Mouse (Mus musculus) CH12.LX (cell line): ENCODE measurements around the gene Kidins220. TPM values are rescaled to one million over a fixed set of nuclear protein-coding genes. Genes with fewer than 3 reads are reported as not detected.

Experiments
- DNase-seq: peaks from one replicate; pipeline ENCODE4 v3.0.0-alpha.2; 2013; ENCODE audit errors: extremely low read depth
- H3K27ac ChIP-seq: 2 replicates; pipeline ENCODE4 v1.5.1; 2012; ENCODE audit warnings: low read depth, mild to moderate bottlenecking, control low read depth, moderate library complexity; ENCODE audit not compliant: insufficient read depth
- H3K27me3 ChIP-seq: replicated peaks from 2 replicates; pipeline ENCODE3; 2012; ENCODE audit warnings: inconsistent platforms
- H3K36me3 ChIP-seq, 2 experiments: replicated peaks in 1 of 2; 2 replicates each; pipeline versions ENCODE3 to v1.6.1; 2012; ENCODE audit warnings: inconsistent platforms in 1 of 2, low read length in 1 of 2, mild to moderate bottlenecking in 1 of 2, mixed read lengths in 1 of 2, moderate library complexity in 1 of 2; ENCODE audit not compliant: control insufficient read depth in 1 of 2, insufficient read depth in 1 of 2
- H3K4me1 ChIP-seq, 2 experiments: 2 replicates each; pipeline ENCODE4 v1.6.1; 2012; ENCODE audit warnings: inconsistent platforms in 1 of 2, moderate library complexity in 1 of 2; ENCODE audit not compliant: insufficient read depth in 2 of 2, control insufficient read depth in 1 of 2
- H3K4me2 ChIP-seq: 2 replicates; pipeline ENCODE4 v1.6.1; 2012; ENCODE audit warnings: low read depth, mild to moderate bottlenecking, control low read depth; ENCODE audit not compliant: poor library complexity, insufficient read depth, severe bottlenecking
- H3K4me3 ChIP-seq, 3 experiments: fragments of 150-350 bp in 1 of 3; sonication (generic) in 1 of 3; replicated peaks in 1 of 3; 2 replicates each; pipeline versions ENCODE3 to v1.5.1; 2011 to 2012; ENCODE audit warnings: low read depth in 2 of 3, low read length in 2 of 3, mild to moderate bottlenecking in 2 of 3, moderate library complexity in 2 of 3, control low read depth in 1 of 3, improper control_type of control experiment in 1 of 3, inconsistent platforms in 1 of 3, mixed read lengths in 1 of 3; ENCODE audit not compliant: poor library complexity in 1 of 3
- H3K79me2 ChIP-seq: replicated peaks from 2 replicates; pipeline ENCODE4 v1.6.1; 2012; ENCODE audit warnings: mild to moderate bottlenecking, moderate library complexity; ENCODE audit not compliant: control insufficient read depth, poor library complexity, insufficient read depth, severe bottlenecking; ENCODE audit errors: extremely low read depth
- H3K9ac ChIP-seq: 2 replicates; pipeline ENCODE4 v1.6.1; 2012; ENCODE audit warnings: low read depth, mild to moderate bottlenecking, control low read depth, moderate library complexity; ENCODE audit not compliant: insufficient read depth
- H3K9me3 ChIP-seq: replicated peaks from 2 replicates; pipeline ENCODE3; 2012; ENCODE audit warnings: low read length, inconsistent platforms, mixed read lengths
- BHLHE40 ChIP-seq: IDR thresholded peaks from 2 replicates; pipeline ENCODE4 v1.6.1; 2011; ENCODE audit warnings: mild to moderate bottlenecking, low read depth, low read length, improper control_type of control experiment
- CHD1 ChIP-seq: IDR thresholded peaks from 2 replicates; pipeline ENCODE4 v1.6.1; 2012; ENCODE audit warnings: low read depth, low read length, improper control_type of control experiment, inconsistent platforms
- CHD2 ChIP-seq: IDR thresholded peaks from 2 replicates; pipeline ENCODE4 v1.6.1; 2011; ENCODE audit warnings: low read length, improper control_type of control experiment
- CTCF ChIP-seq, 2 experiments: IDR thresholded peaks in 1 of 2; conservative IDR thresholded peaks in 1 of 2; 2 replicates each; pipeline ENCODE4 v1.5.1; 2011 to 2012; ENCODE audit warnings: low read depth in 2 of 2, low read length in 2 of 2, improper control_type of control experiment in 1 of 2, inconsistent platforms in 1 of 2, mild to moderate bottlenecking in 1 of 2, moderate library complexity in 1 of 2
- E2F4 ChIP-seq: IDR thresholded peaks from 2 replicates; pipeline ENCODE4 v1.6.1; 2011; ENCODE audit warnings: low read depth, low read length, improper control_type of control experiment; ENCODE audit not compliant: insufficient replicate concordance
- ELF1 ChIP-seq: IDR thresholded peaks from 2 replicates; pipeline ENCODE4 v1.6.1; 2014; ENCODE audit warnings: low read depth, mild to moderate bottlenecking, inconsistent platforms, low read length, improper control_type of control experiment
- EP300 ChIP-seq: IDR thresholded peaks from 2 replicates; pipeline ENCODE4 v1.6.1; 2011; ENCODE audit warnings: low read length, improper control_type of control experiment
- GABPA ChIP-seq: IDR thresholded peaks from 2 replicates; pipeline ENCODE4 v1.6.1; 2012; ENCODE audit warnings: low read depth, low read length, improper control_type of control experiment, inconsistent platforms; ENCODE audit not compliant: insufficient replicate concordance
- HCFC1 ChIP-seq: IDR thresholded peaks from 2 replicates; pipeline ENCODE4 v1.6.1; 2012; ENCODE audit warnings: low read depth, mild to moderate bottlenecking, inconsistent platforms, low read length, improper control_type of control experiment
- IRF4 ChIP-seq: IDR thresholded peaks from 2 replicates; pipeline ENCODE4 v1.6.1; 2014; ENCODE audit warnings: low read depth, mild to moderate bottlenecking, inconsistent platforms, low read length, improper control_type of control experiment
- JUN ChIP-seq: IDR thresholded peaks from 2 replicates; pipeline ENCODE4 v1.6.1; 2011; ENCODE audit warnings: low read depth, mild to moderate bottlenecking, low read length, improper control_type of control experiment, moderate library complexity; ENCODE audit not compliant: insufficient read depth
- KAT2A ChIP-seq: IDR thresholded peaks from 2 replicates; pipeline ENCODE4 v1.6.1; 2012; ENCODE audit warnings: low read length, improper control_type of control experiment, inconsistent platforms; ENCODE audit not compliant: insufficient replicate concordance
- MAFK ChIP-seq: IDR thresholded peaks from 2 replicates; pipeline ENCODE4 v1.6.1; 2011; ENCODE audit warnings: low read length, improper control_type of control experiment; ENCODE audit not compliant: insufficient replicate concordance
- MAX ChIP-seq: IDR thresholded peaks from 2 replicates; pipeline ENCODE4 v1.6.1; 2011; ENCODE audit warnings: low read length, improper control_type of control experiment
- MXI1 ChIP-seq: IDR thresholded peaks from 2 replicates; pipeline ENCODE4 v1.6.1; 2011; ENCODE audit warnings: mild to moderate bottlenecking, low read depth, low read length, improper control_type of control experiment
- MYC ChIP-seq: IDR thresholded peaks from 2 replicates; pipeline ENCODE4 v1.6.1; 2011; ENCODE audit warnings: low read depth, mild to moderate bottlenecking, improper control_type of control experiment, low read length
- NRF1 ChIP-seq: IDR thresholded peaks from 2 replicates; pipeline ENCODE4 v1.6.1; 2014; ENCODE audit warnings: low read depth, mild to moderate bottlenecking, inconsistent platforms, low read length, improper control_type of control experiment, moderate library complexity
- POLR2A ChIP-seq: IDR thresholded peaks from 2 replicates; pipeline ENCODE4 v1.6.1; 2011; ENCODE audit warnings: low read depth, mild to moderate bottlenecking, improper control_type of control experiment, low read length
- POLR2AphosphoS2 ChIP-seq: IDR thresholded peaks from 2 replicates; pipeline ENCODE4 v1.6.1; 2011; ENCODE audit warnings: low read depth, low read length, improper control_type of control experiment
- RCOR1 ChIP-seq: conservative IDR thresholded peaks from 2 replicates; pipeline ENCODE4 v1.6.1; 2012; ENCODE audit warnings: low read depth, mild to moderate bottlenecking, inconsistent platforms, low read length, improper control_type of control experiment
- SMC3 ChIP-seq: IDR thresholded peaks from 2 replicates; pipeline ENCODE4 v1.6.1; 2011; ENCODE audit warnings: low read depth, low read length, improper control_type of control experiment
- TBP ChIP-seq: conservative IDR thresholded peaks from 2 replicates; pipeline ENCODE4 v1.6.1; 2011; ENCODE audit warnings: low read depth, low read length, improper control_type of control experiment
- TCF12 ChIP-seq: IDR thresholded peaks from 2 replicates; pipeline ENCODE4 v1.6.1; 2014; ENCODE audit warnings: low read depth, mild to moderate bottlenecking, inconsistent platforms, low read length, improper control_type of control experiment
- USF2 ChIP-seq: conservative IDR thresholded peaks from 2 replicates; pipeline ENCODE4 v1.6.1; 2011; ENCODE audit warnings: low read depth, low read length, improper control_type of control experiment
- ZC3H11A ChIP-seq: IDR thresholded peaks from 2 replicates; pipeline ENCODE4 v1.6.1; 2012; ENCODE audit warnings: low read depth, mild to moderate bottlenecking, inconsistent platforms, low read length, improper control_type of control experiment
- ZMIZ1 ChIP-seq: IDR thresholded peaks from 2 replicates; pipeline ENCODE4 v1.6.1; 2012; ENCODE audit warnings: low read depth, mild to moderate bottlenecking, inconsistent platforms, low read length, improper control_type of control experiment
- ZNF384 ChIP-seq: IDR thresholded peaks from 2 replicates; pipeline ENCODE4 v1.6.1; 2012; ENCODE audit warnings: low read depth, low read length, improper control_type of control experiment, inconsistent platforms
- dilution Hi-C: fragments of 300-500 bp; cut with MboI; formaldehyde crosslinking; loops from 2 replicates; pipeline ENCODE4 v1.14.3; 2020; ENCODE audit warnings: low sequenced_read_pairs; ENCODE audit not compliant: extremely low pct_unique_long_range_greater_than_20kb, extremely low pct_ligation_motif_present
- in situ Hi-C: fragments of 300-500 bp; cut with MboI; formaldehyde crosslinking; loops from 3 replicates; pipeline ENCODE4 v1.14.3; 2019; ENCODE audit warnings: low sequenced_read_pairs, low pct_ligation_motif_present, low pct_unique_long_range_greater_than_20kb, mixed read lengths
- polyA plus RNA-seq: library from polyadenylated mRNA; unstranded; fragments of >175 nt; gene quantifications from 2 replicates; pipeline ENCODE4 v1.2.1, GENCODE M21; 2012; ENCODE audit warnings: low read depth; ENCODE audit not compliant: insufficient read length
- total RNA-seq, 2 experiments: library from RNA; depleted of rRNA; stranded (reverse); fragments of 300-350 nt in 1 of 2; fragments of >200 nt in 1 of 2; gene quantifications; 2 replicates each; pipeline ENCODE4 v1.2.3; 2012 to 2014

The Kidins220 gene
- total and polyA plus RNA-seq, 3 experiments = 32.4 to 47.8 (median 39.4) TPM

GRCm38 (mm10) chr12:24961821-24962220 is 12.9 kb upstream of the Kidins220 start (continued):
- no peak for TF ChIP-seq ZC3H11A

GRCm38 (mm10) chr12:24962362-24962967 is 12.3 kb upstream of the Kidins220 start:
- TF ChIP-seq MXI1 = no peak
- TF ChIP-seq TBP = no peak
- no peak for TF ChIP-seq MAFK
- TF ChIP-seq CHD2 = no peak
- TF ChIP-seq BHLHE40 = no peak
- no peak for TF ChIP-seq IRF4
- no peak for TF ChIP-seq MAX
- no peak for TF ChIP-seq MYC
- TF ChIP-seq GABPA = no peak
- no peak for TF ChIP-seq HCFC1
- no peak for TF ChIP-seq SMC3
- TF ChIP-seq ELF1 = no peak
- TF ChIP-seq ZC3H11A = no peak
- no peak for TF ChIP-seq CTCF (conservative IDR thresholded peaks at IDR 0.05 in 1 of 2, IDR thresholded peaks at IDR 0.05 in 1 of 2; ENCODE audit: low read depth in 2 of 2, low read length in 2 of 2)
- no peak for TF ChIP-seq CHD1
- TF ChIP-seq POLR2A = no peak
- DNase-seq = no peak
- dilution Hi-C loops (no loop called here), in situ Hi-C loops (loop anchor here (25.0 kb wide), 2 partner anchors 350 to 475 kb away; partner anchors contain the start of gene Taf1b)
- Histone ChIP-seq H3K9ac (no peak overlapping the region), H3K36me3 (no peaks in the 10 kb centered on the region), H3K4me1 (peaks cover 3 to 16% of the 10 kb centered on the region in 2 experiments; a peak in 3 of 4 replicates), H3K9me3 (no peaks in the 10 kb centered on the region), H3K4me2 (no peak overlapping the region), H3K27me3 (no peaks in the 10 kb centered on the region), H3K4me3 (no peak overlapping the region), H3K79me2 (no peaks in the 10 kb centered on the region), H3K27ac (no peak overlapping the region)

GRCm38 (mm10) chr12:24963393-24964022 is 11.2 kb upstream of the Kidins220 start:
- peak; percentile 41 for DNase-seq
- Histone ChIP-seq H3K9ac (0 out of 2 replicates have a peak overlapping the region, but pooled peaks have one; percentile 17), H3K4me3 (peak overlapping the region in 1 of 3 experiments; percentile 13), H3K27me3 (no peaks in the 10 kb centered on the region), H3K79me2 (no peaks in the 10 kb centered on the region), H3K9me3 (no peaks in the 10 kb centered on the region), H3K4me2 (peak overlapping the region; percentile 30), H3K27ac (peak overlapping the region; percentile 69), H3K36me3 (no peaks in the 10 kb centered on the region), H3K4me1 (peaks cover 3 to 16% of the 10 kb centered on the region in 2 experiments; a peak in 3 of 4 replicates)
- dilution Hi-C loops = no loop called here
- in situ Hi-C loops = loop anchor here (25.0 kb wide), 2 partner anchors 351 to 476 kb away; partner anchors contain the start of gene Taf1b
- peak; percentile 62; the same call in 1 of the 2 replicates for TF ChIP-seq BHLHE40
- TF ChIP-seq MAX = 0 out of 2 replicates have a peak, but pooled peaks have one; percentile 51
- TF ChIP-seq TBP = 0 out of 2 replicates have a peak, but pooled peaks have one; percentile 35
- TF ChIP-seq EP300 = peak; percentile 71
- no peak for TF ChIP-seq ELF1
- TF ChIP-seq ZNF384 = no peak
- TF ChIP-seq ZMIZ1 = no peak
- TF ChIP-seq KAT2A = no peak
- 0 out of 2 replicates have a peak, but pooled peaks have one; percentile 38 for TF ChIP-seq TCF12
- no peak for TF ChIP-seq E2F4
- TF ChIP-seq SMC3 = no peak
- peak; percentile 81; the same call in 1 of the 2 replicates for TF ChIP-seq RCOR1
- peak; percentile 83; the same call in 1 of the 2 replicates for TF ChIP-seq MAFK
- peak; percentile 96 for TF ChIP-seq CHD1
- TF ChIP-seq USF2 = no peak
- peak; percentile 71 for TF ChIP-seq MXI1
- TF ChIP-seq ZC3H11A = no peak
- TF ChIP-seq NRF1 = 0 out of 2 replicates have a peak, but pooled peaks have one; percentile 24
- TF ChIP-seq JUN = 0 out of 2 replicates have a peak, but pooled peaks have one; percentile 34
- TF ChIP-seq POLR2AphosphoS2 = no peak
